Mouse (Mus musculus): ENCODE results near the gene St7. TPM values are rescaled to one million over a fixed set of nuclear protein-coding genes. Genes with fewer than 3 reads are reported as not detected.
"Not testable (repeated sequence)": the region's sequence is repeated elsewhere in the genome, so short reads cannot be mapped to it uniquely, and the experiment has no call there.

St7 gene
- total RNA-seq, 2 experiments from 2014 or later: 35.1 to 42.4 TPM

- DNase-seq (ENCODE audit: extremely low spot score in 1 of 2, low spot score in 2 of 2): no peak
- H3K4me3 ChIP-seq: no peak overlapping the region
- no peak overlapping the region for H3K27ac ChIP-seq
- intact Hi-C loops (cut with DNase I): no loop called here
- no peak for TF ChIP-seq CTCF (IDR thresholded peaks at IDR 0.05)
Observed at GRCm38 (mm10) chr6:17680266-17680925, 12.3 kb upstream of the St7 start.

- no peak for DNase-seq (ENCODE audit: extremely low spot score in 1 of 2, low spot score in 2 of 2)
Observed at GRCm38 (mm10) chr6:17681810-17682209, 10.9 kb upstream of the St7 start.

GRCm38 (mm10) chr6:17688676-17689075, 4.1 kb upstream of the St7 start:
- no peak overlapping the region for H3K4me3 ChIP-seq
- no peak for TF ChIP-seq CTCF (IDR thresholded peaks at IDR 0.05)
- DNase-seq (ENCODE audit: extremely low spot score in 1 of 2, low spot score in 2 of 2): no peak
- intact Hi-C loops (cut with DNase I): no loop called here
- H3K27ac ChIP-seq: no peak overlapping the region

More at GRCm38 (mm10) chr6:17681810-17682209, 10.9 kb upstream of the St7 start:
- intact Hi-C loops (cut with DNase I): no loop called here
- Histone ChIP-seq H3K4me3 (no peak overlapping the region), H3K27ac (no peak overlapping the region)
- TF ChIP-seq CTCF (IDR thresholded peaks at IDR 0.05): no peak

GRCm38 (mm10) chr6:17693726-17694549, 1.2 kb downstream of the St7 start:
- intact Hi-C loops (cut with DNase I): loop anchor here (2.0 to 10.0 kb wide), 2 partner anchors 57 to 669 kb away; partner anchors contain the start of gene Capza2
- peak overlapping the region; percentile 82 for H3K27ac ChIP-seq
- peak; percentile 54 to 58 for DNase-seq (ENCODE audit: extremely low spot score in 1 of 2, low spot score in 2 of 2)
- no peak; the same call in 1 of the 2 replicates for TF ChIP-seq CTCF (IDR thresholded peaks at IDR 0.05)
- peak overlapping the region; percentile 77 for H3K4me3 ChIP-seq

- intact Hi-C loops (cut with DNase I): loop anchor here (2.0 to 10.0 kb wide), 2 partner anchors 58 to 670 kb away; partner anchors contain the start of gene Capza2
- peak overlapping the region; percentile 36 for H3K27ac ChIP-seq
- TF ChIP-seq CTCF (IDR thresholded peaks at IDR 0.05): peak; percentile 29
Observed at GRCm38 (mm10) chr6:17694550-17694951, 1.8 kb downstream of the St7 start.

GRCm38 (mm10) chr6:17696321-17696734, 3.6 kb downstream of the St7 start:
- H3K4me3 ChIP-seq: peak overlapping the region; percentile 18; the same call in 1 of the 2 replicates
- no peak overlapping the region for H3K27ac ChIP-seq
- peak; percentile 36 to 58 for DNase-seq (ENCODE audit: extremely low spot score in 1 of 2, low spot score in 2 of 2)
- intact Hi-C loops (cut with DNase I): loop anchor here (10.0 kb wide), 1 partner anchor 672 kb away; no protein-coding TSS in a partner anchor
- TF ChIP-seq CTCF (IDR thresholded peaks at IDR 0.05): peak; percentile 73

More at GRCm38 (mm10) chr6:17694550-17694951, 1.8 kb downstream of the St7 start:
- peak overlapping the region; percentile 77 for H3K4me3 ChIP-seq
- DNase-seq (ENCODE audit: extremely low spot score in 1 of 2, low spot score in 2 of 2): peak; percentile 55 to 61

- no peak for DNase-seq (ENCODE audit: extremely low spot score in 1 of 2, low spot score in 2 of 2)
- no peak overlapping the region for H3K27ac ChIP-seq
- TF ChIP-seq CTCF (IDR thresholded peaks at IDR 0.05): no peak
- intact Hi-C loops (cut with DNase I): no loop called here
- no peak overlapping the region for H3K4me3 ChIP-seq
Observed at GRCm38 (mm10) chr6:17700936-17701612, 8.3 kb downstream of the St7 start.

GRCm38 (mm10) chr6:17704038-17704437, 11.3 kb downstream of the St7 start:
- intact Hi-C loops (cut with DNase I); H3K4me3 ChIP-seq; DNase-seq (ENCODE audit: extremely low spot score in 1 of 2, low spot score in 2 of 2); H3K27ac ChIP-seq: not testable (repeated sequence)

GRCm38 (mm10) chr6:17705973-17706372, 13.2 kb downstream of the St7 start:
- H3K27ac ChIP-seq: no peak overlapping the region
- TF ChIP-seq CTCF (IDR thresholded peaks at IDR 0.05): no peak
- no peak for DNase-seq (ENCODE audit: extremely low spot score in 1 of 2, low spot score in 2 of 2)
- intact Hi-C loops (cut with DNase I): no loop called here
- no peak overlapping the region for H3K4me3 ChIP-seq

- no peak for DNase-seq (ENCODE audit: extremely low spot score in 1 of 2, low spot score in 2 of 2)
- Histone ChIP-seq H3K27ac (no peak overlapping the region), H3K4me3 (no peak overlapping the region)
- no peak for TF ChIP-seq CTCF (IDR thresholded peaks at IDR 0.05)
- intact Hi-C loops (cut with DNase I): no loop called here
Observed at GRCm38 (mm10) chr6:17718978-17719377, 26.2 kb downstream of the St7 start.

- intact Hi-C loops (cut with DNase I): no loop called here
- TF ChIP-seq CTCF (IDR thresholded peaks at IDR 0.05): no peak
- Histone ChIP-seq H3K27ac (no peak overlapping the region), H3K4me3 (no peak overlapping the region)
- DNase-seq (ENCODE audit: extremely low spot score in 1 of 2, low spot score in 2 of 2): no peak
Observed at GRCm38 (mm10) chr6:17719423-17719822, 26.7 kb downstream of the St7 start.

- no peak for DNase-seq (ENCODE audit: extremely low spot score in 1 of 2, low spot score in 2 of 2)
- Histone ChIP-seq H3K4me3 (no peak overlapping the region), H3K27ac (no peak overlapping the region)
- intact Hi-C loops (cut with DNase I): no loop called here
- TF ChIP-seq CTCF (IDR thresholded peaks at IDR 0.05): no peak
Observed at GRCm38 (mm10) chr6:17720022-17720421, 27.3 kb downstream of the St7 start.
